Mouse (Mus musculus): ENCODE results near the gene Tex50.
A peak's percentile ranks its signal among the peaks of the same experiment; 100 is the strongest.

GRCm38 (mm10) chr1:161170651-161171050 is 11.5 kb upstream of the Tex50 start:
- no peak for TF ChIP-seq POLR2A (IDR thresholded peaks at IDR 0.05; ENCODE audit: low read depth, low read length)
- peak; percentile 52 for TF ChIP-seq CTCF (IDR thresholded peaks at IDR 0.05; ENCODE audit: extremely low read depth, insufficient read length, insufficient replicate concordance, low read depth, low read length)

Data from small intestine, adult 2 months (tissue).